Mouse (Mus musculus) megakaryocyte, embryonic 14.5 days (primary cell): ENCODE results near the gene Pkmyt1. TPM values are rescaled to one million over a fixed set of nuclear protein-coding genes. Genes with fewer than 3 reads are reported as not detected.

Source experiments
- H3K27me3 ChIP-seq: replicated peaks from 2 replicates; pipeline ENCODE3; 2012; ENCODE audit warnings: inconsistent platforms
- H3K36me3 ChIP-seq: replicated peaks from 2 replicates; pipeline ENCODE3; 2012; ENCODE audit warnings: low read length, inconsistent platforms, mixed read lengths
- H3K4me1 ChIP-seq: 2 replicates; pipeline ENCODE4 v1.6.1; 2012; ENCODE audit warnings: inconsistent platforms
- H3K4me3 ChIP-seq: replicated peaks from 2 replicates; pipeline ENCODE3; 2012; ENCODE audit warnings: moderate library complexity, mild to moderate bottlenecking, inconsistent platforms
- H3K9me3 ChIP-seq: 2 replicates; pipeline ENCODE4 v1.6.1; 2012; ENCODE audit warnings: inconsistent platforms
- FLI1 ChIP-seq: IDR thresholded peaks from 2 replicates; pipeline ENCODE4 v1.6.1; 2012; ENCODE audit warnings: low read length, inconsistent platforms, mixed read lengths
- GATA1 ChIP-seq: IDR thresholded peaks from 3 replicates; pipeline ENCODE4 v1.6.1; 2012; ENCODE audit warnings: mixed read lengths, low read length, inconsistent platforms, borderline replicate concordance
- polyA plus RNA-seq: library from polyadenylated mRNA; stranded (reverse); fragments of >175 nt; gene quantifications from 2 replicates; pipeline ENCODE4 v1.2.3, GENCODE M21; 2012; ENCODE audit warnings: low replicate concordance; ENCODE audit not compliant: insufficient read depth

Gene Pkmyt1
- polyA plus RNA-seq, 1 experiment: 43.9 TPM

- TF ChIP-seq FLI1 (no peak), GATA1 (no peak)
- peaks cover 42% of the 10 kb centered on the region for H3K4me1 ChIP-seq
Measured at GRCm38 (mm10) chr17:23776216-23776615, 50.1 kb downstream of the Pkmyt1 start.

GRCm38 (mm10) chr17:23777141-23777540 is 51.0 kb downstream of the Pkmyt1 start:
- TF ChIP-seq GATA1 (no peak), FLI1 (no peak)

More at GRCm38 (mm10) chr17:23776216-23776615, 50.1 kb downstream of the Pkmyt1 start:
- H3K36me3 ChIP-seq: no peaks in the 10 kb centered on the region
- H3K9me3 ChIP-seq: no peaks in the 10 kb centered on the region
- peaks cover 2% of the 10 kb centered on the region for H3K27me3 ChIP-seq
- H3K4me3 ChIP-seq: no peak overlapping the region

GRCm38 (mm10) chr17:23778447-23778846 is 52.3 kb downstream of the Pkmyt1 start:
- TF ChIP-seq FLI1: no peak
- TF ChIP-seq GATA1: no peak
- H3K9me3 ChIP-seq: no peaks in the 10 kb centered on the region
- peaks cover 42% of the 10 kb centered on the region for H3K4me1 ChIP-seq
- no peak overlapping the region for H3K4me3 ChIP-seq
- no peaks in the 10 kb centered on the region for H3K36me3 ChIP-seq
- H3K27me3 ChIP-seq: peaks cover 2% of the 10 kb centered on the region

More at GRCm38 (mm10) chr17:23777141-23777540, 51.0 kb downstream of the Pkmyt1 start:
- peaks cover 42% of the 10 kb centered on the region for H3K4me1 ChIP-seq
- H3K9me3 ChIP-seq: no peaks in the 10 kb centered on the region
- H3K4me3 ChIP-seq: peak overlapping the region; percentile 62
- peaks cover 2% of the 10 kb centered on the region for H3K27me3 ChIP-seq
- no peaks in the 10 kb centered on the region for H3K36me3 ChIP-seq

- Histone ChIP-seq H3K27me3 (peaks cover 6% of the 10 kb centered on the region), H3K4me1 (peaks cover 25% of the 10 kb centered on the region), H3K4me3 (no peak overlapping the region), H3K9me3 (no peaks in the 10 kb centered on the region), H3K36me3 (no peaks in the 10 kb centered on the region)
- TF ChIP-seq GATA1: no peak
- no peak for TF ChIP-seq FLI1
Measured at GRCm38 (mm10) chr17:23783352-23783751, 57.2 kb downstream of the Pkmyt1 start.

- H3K27me3 ChIP-seq: peaks cover 4% of the 10 kb centered on the region
- TF ChIP-seq FLI1: no peak
- TF ChIP-seq GATA1: no peak
- no peaks in the 10 kb centered on the region for H3K9me3 ChIP-seq
- peak within 1 kb of the TSS; percentile 89 for H3K4me3 ChIP-seq
- peaks cover 33% of the 10 kb centered on the region for H3K4me1 ChIP-seq
- no peaks in the 10 kb centered on the region for H3K36me3 ChIP-seq
Measured at GRCm38 (mm10) chr17:23785561-23786471, 59.7 kb downstream of the Pkmyt1 start, which contains the start of gene Flywch2. Gene Flywch2 (minus strand): TSS chr17:23786081.

Other genes starting within 250 kb of the Pkmyt1 start
- gene Vmn2r117, start 246.6 kb upstream of the Pkmyt1 start, polyA plus RNA-seq: 0.01 TPM in 1 of 2 replicates, not detected in the other
- 4.9 and 8.0 TPM in 2 replicates for gene Zfp213, start 162.1 kb upstream of the Pkmyt1 start, polyA plus RNA-seq
- gene Zfp13, start 126.8 kb upstream of the Pkmyt1 start, polyA plus RNA-seq: 0.96 TPM in 1 of 2 replicates, not detected in the other
- gene Zscan10, start 125.5 kb upstream of the Pkmyt1 start, polyA plus RNA-seq: not detected in 2 replicates
- not detected in 2 replicates for gene Mmp25, start 81.1 kb upstream of the Pkmyt1 start, polyA plus RNA-seq
- not detected in 2 replicates for gene Bicdl2, start 65.8 kb upstream of the Pkmyt1 start, polyA plus RNA-seq
- gene Hcfc1r1, start 52.7 kb upstream of the Pkmyt1 start, polyA plus RNA-seq: 263 and 516 TPM in 2 replicates
- gene Thoc6, start 52.5 kb upstream of the Pkmyt1 start, polyA plus RNA-seq: 67.3 and 89.9 TPM in 2 replicates
- gene Tnfrsf12a, start 48.9 kb upstream of the Pkmyt1 start, polyA plus RNA-seq: 3.1 TPM in 1 of 2 replicates, not detected in the other
- 0.48 TPM in 1 of 2 replicates, not detected in the other for gene Cldn6, start 47.1 kb upstream of the Pkmyt1 start, polyA plus RNA-seq
- gene Cldn9, start 42.3 kb upstream of the Pkmyt1 start, polyA plus RNA-seq: not detected in 2 replicates
- gene 1520401A03Rik, start 3.6 kb upstream of the Pkmyt1 start, polyA plus RNA-seq: 0.22 TPM in 1 of 2 replicates, not detected in the other
- 1.7 TPM in 1 of 2 replicates, not detected in the other for gene Paqr4, start 14.5 kb downstream of the Pkmyt1 start, polyA plus RNA-seq
- gene Kremen2, start 19.5 kb downstream of the Pkmyt1 start, polyA plus RNA-seq: not detected in 2 replicates
- gene Flywch1, start 45.3 kb downstream of the Pkmyt1 start, polyA plus RNA-seq: 6.0 and 53.7 TPM in 2 replicates
- gene Flywch2, start 59.7 kb downstream of the Pkmyt1 start, polyA plus RNA-seq: 17.2 and 29.2 TPM in 2 replicates
- gene Srrm2, start 64.2 kb downstream of the Pkmyt1 start, polyA plus RNA-seq: 117 and 357 TPM in 2 replicates
- gene Elob, start 102.8 kb downstream of the Pkmyt1 start, polyA plus RNA-seq: 484 and 719 TPM in 2 replicates
- not detected in 2 replicates for gene Prss33, start 109.7 kb downstream of the Pkmyt1 start, polyA plus RNA-seq
- not detected in 2 replicates for gene Prss32, start 117.5 kb downstream of the Pkmyt1 start, polyA plus RNA-seq
- gene Prss41, start 117.8 kb downstream of the Pkmyt1 start, polyA plus RNA-seq: 0.28 TPM in 1 of 2 replicates, not detected in the other
- gene Prss21, start 141.7 kb downstream of the Pkmyt1 start, polyA plus RNA-seq: not detected in 2 replicates
- not detected in 2 replicates for gene Dcpp1, start 154.5 kb downstream of the Pkmyt1 start, polyA plus RNA-seq
- gene Dcpp2, start 154.5 kb downstream of the Pkmyt1 start, polyA plus RNA-seq: not detected in 2 replicates
- not detected in 2 replicates for gene Dcpp3, start 191.1 kb downstream of the Pkmyt1 start, polyA plus RNA-seq
- gene Sbp, start 215.3 kb downstream of the Pkmyt1 start, polyA plus RNA-seq: not detected in 2 replicates
- not detected in 2 replicates for gene Sbpl, start 228.9 kb downstream of the Pkmyt1 start, polyA plus RNA-seq